Mouse (Mus musculus) embryonic fibroblast, embryonic 13.5 days (primary cell): ENCODE data around the gene Acer2.

Experiments
- CTCF ChIP-seq: IDR thresholded peaks from 2 replicates; pipeline ENCODE4 v1.5.1; 2011; ENCODE audit warnings: mild to moderate bottlenecking, control low read depth, low read length, moderate library complexity, borderline replicate concordance; ENCODE audit not compliant: insufficient read depth
- POLR2A ChIP-seq: IDR thresholded peaks from 2 replicates; pipeline ENCODE4 v1.6.1; 2011; ENCODE audit warnings: low read depth, mild to moderate bottlenecking, control low read depth, low read length, moderate library complexity

GRCm38 (mm10) chr4:86845384-86845783 lies 28.8 kb upstream of the Acer2 start:
- TF ChIP-seq CTCF: no peak
- no peak for TF ChIP-seq POLR2A
